Mouse (Mus musculus): Measurements from ENCODE around the gene Gm20390.

Gm20390 gene

DNA sequence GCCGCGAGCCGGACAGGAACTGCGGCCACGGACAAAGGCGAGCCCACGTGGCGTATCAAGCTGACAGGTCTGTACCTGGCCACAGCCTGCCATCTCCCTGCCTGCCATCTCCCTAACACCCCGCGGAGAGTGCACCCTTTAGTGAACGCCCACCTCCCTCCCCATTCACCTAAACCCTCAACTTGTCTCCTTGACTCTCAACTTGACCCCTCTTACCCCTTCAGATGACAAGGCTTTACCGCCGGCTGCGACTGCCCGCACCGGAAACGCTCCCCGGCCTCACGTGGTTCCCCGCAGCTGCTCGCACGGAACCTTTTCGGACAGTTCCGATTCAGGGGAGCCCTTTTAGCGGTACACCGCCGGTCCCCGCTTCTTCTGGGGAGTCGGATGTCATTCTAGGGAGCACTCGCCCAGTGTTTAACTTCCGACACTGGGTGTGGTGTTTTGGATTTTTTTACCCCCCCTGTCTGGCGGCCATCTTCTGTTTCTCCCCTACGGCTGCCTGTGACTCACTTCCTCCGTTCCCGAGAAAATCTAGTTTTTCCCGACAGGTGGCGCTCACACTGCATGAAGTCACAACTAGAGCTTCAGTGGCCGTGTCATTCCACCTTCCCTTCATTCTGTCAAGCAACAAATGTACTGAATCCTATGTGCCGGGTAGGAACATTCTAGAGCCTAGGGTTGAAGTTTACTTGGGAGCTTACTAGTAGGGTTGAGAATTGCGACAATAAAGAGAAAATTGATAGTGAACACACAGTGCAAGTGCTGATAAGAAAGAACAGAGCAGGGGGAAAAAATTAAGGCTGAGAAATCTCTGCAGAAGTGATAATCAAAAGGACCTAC is at the start of gene Gm20390, which contains the start of gene Nme1:
Gene Gm20390 (minus strand): TSS at position 289 of the 843 bp plus-strand sequence.
Gene Nme1 (minus strand): TSS at position 517 of the 843 bp plus-strand sequence.
- DNase-seq (ENCODE audit: low spot score in 2 of 2) = peak; percentile 96 to 97

DNA sequence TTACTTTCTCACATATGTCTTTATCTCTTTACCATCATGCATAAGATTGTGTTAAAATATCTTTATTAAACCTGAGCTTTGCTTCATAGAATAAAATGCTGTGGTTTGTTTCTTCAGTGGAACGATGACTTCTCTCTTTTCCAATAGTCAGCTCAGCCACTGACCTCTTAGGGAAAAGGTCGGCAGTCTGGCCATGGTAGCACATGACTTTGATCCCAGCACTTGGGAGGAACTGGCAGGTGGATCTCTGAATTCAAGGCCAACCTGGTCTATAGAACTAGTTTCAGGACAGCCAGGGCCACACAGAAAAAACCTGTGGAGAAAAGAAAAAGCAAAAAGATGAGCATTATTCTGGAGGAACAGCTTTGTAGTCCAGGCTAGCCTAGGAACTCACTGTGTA is 35.3 kb upstream of the Gm20390 start:
- no peak for DNase-seq (ENCODE audit: low spot score in 2 of 2)

DNA sequence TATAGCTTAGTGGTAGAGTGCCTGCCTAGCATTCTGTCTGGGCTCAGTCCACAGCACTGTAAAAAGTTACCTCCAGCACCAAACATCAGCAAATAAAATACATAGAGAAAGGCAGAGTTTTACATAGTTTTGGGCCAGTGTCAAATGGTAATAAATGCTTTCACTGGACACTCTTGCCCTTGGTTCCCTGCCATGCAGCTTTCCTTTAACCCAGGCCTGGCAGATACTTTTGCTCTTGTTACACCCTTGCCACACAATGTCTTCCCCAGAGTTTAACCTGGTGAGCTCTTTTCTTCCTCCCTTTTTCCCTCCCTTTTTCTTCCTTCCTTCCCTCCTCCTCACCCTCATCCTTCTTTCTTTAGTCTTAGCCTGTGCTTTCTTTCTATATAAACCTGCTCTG is 31.2 kb upstream of the Gm20390 start:
- DNase-seq (ENCODE audit: low spot score in 2 of 2) = no peak

DNA sequence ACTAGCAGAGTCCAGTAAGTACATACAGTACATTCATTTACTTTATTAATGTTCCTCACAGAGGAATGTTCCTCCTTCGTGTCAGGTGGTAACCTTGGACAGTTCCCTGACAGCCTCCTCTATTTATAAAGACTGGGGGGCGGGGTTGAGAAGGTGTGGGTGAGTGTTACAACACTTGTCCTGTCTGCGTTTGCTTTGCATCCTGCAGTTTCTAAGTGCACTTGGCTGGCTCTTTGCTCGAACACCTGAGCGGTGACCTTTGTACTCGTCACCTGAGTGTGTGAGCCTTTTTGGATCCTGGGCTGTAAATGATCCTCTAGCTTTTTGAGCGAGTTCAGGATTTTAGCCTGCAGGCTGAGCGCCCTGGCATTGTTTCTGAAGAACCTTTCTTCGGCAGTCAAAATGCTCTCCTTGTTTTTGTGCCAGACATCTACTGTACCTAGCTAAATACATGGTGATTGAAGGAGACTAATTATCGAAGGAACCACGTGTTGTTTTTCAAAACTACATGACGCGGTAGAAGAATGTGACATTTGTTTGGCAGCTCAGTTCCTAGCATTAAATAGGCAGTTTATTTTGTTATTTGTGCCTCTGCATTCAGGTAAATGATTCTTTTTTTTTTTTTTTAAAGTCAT is 29.2 kb upstream of the Gm20390 start:
- DNase-seq (ENCODE audit: low spot score in 2 of 2) = peak; percentile 35 to 66

- peak; percentile 57 to 80 for DNase-seq (ENCODE audit: low spot score in 2 of 2)
These were observed 28.4 kb upstream of the Gm20390 start for GRCm38 (mm10) chr11:93996306-93997140.

DNA sequence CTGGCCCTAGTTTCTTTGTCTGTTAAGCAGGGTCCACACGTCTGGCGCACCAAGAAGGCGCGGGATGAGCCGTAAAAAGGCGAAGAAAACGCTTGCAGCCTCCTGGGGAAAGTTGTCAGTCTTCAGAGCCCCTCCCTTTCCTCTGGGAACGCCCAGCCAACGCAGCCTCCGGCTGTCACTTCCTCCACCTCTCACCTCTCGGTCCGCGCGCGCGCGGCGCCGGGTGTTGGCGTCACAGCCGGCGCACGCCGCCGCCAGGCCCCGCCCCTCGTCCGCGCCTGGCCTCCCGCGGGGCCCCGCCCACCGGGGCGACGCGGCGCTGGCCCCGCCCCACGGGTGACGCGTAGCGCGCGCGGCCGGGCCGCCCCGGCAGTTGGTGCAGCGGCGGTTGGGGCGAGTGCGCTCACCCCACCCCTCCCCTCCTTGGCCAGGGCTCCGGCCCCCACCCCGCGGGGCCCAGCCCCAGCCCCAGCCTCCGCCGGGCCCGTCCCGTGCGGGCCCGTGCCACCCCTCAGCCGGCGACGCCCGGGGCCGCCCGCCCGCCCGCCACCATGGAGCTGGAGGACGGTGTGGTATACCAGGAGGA is 27.7 kb upstream of the Gm20390 start, which contains the start of gene Spag9:
Gene Spag9 (plus strand): TSS at position 372 of the 586 bp plus-strand sequence.
- peak; percentile 94 to 97 for DNase-seq (ENCODE audit: low spot score in 2 of 2)

GRCm38 (mm10) chr11:93995111-93995719 is 27.1 kb upstream of the Gm20390 start:
- DNase-seq (ENCODE audit: low spot score in 2 of 2) = peak; percentile 74 to 83

- no peak for DNase-seq (ENCODE audit: low spot score in 2 of 2)
These were observed 26.4 kb upstream of the Gm20390 start for GRCm38 (mm10) chr11:93994531-93994930.

GRCm38 (mm10) chr11:93988328-93989062 is 20.4 kb upstream of the Gm20390 start:
- DNase-seq (ENCODE audit: low spot score in 2 of 2) = no peak

DNA sequence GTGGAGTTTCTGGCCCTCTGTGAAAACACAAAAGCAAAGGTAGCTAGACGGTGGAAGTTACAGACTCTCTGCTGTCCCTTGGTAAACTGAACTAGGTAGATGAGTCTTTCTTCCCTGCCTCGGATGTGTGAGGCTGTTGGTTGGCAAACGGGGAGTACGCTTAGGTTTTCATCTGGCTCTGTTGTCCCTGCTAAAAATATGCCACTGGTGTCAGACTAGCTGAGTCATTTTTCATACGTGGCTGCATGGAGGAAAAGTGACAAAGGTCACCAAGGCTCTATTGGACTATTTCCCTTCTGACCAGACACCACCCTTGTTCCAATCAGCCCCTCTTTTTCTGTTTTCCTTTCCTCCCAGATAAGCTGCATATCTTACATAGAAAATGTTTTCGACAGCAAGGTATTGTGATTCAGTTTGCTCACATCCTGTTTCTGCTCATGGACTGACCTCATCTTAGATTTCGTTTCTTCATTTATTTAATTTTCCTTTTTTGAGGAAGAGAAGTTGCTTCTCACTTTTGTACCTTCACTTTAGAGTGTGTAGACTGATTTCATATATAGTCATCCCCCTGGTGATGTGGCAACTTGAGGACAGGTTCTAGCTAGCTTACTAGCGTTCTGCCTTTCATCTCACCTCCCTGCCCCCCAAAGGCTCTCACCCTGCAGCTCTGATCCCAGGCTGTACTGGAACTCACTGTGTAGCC is 19.7 kb upstream of the Gm20390 start:
- no peak for DNase-seq (ENCODE audit: low spot score in 2 of 2)

DNA sequence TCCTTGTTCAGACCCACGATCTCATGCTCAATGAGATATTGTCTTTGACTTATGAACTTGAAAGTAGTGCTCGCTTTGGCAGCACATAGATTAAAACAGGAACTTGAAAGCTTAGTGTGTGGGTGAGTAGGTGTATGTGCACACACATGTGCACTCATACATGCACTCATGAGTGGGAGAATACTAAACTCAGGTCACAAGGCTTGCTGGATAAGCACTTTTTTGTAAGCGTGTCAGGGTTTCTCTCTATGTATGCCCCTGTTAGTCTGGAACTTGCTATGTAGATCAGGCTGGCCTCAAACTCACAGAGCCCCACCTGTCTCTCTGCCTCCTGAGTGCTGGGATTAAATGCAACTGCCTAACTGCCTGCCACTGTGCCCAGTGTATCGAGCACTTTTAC is 18.9 kb upstream of the Gm20390 start:
- DNase-seq (ENCODE audit: low spot score in 2 of 2) = no peak

DNA sequence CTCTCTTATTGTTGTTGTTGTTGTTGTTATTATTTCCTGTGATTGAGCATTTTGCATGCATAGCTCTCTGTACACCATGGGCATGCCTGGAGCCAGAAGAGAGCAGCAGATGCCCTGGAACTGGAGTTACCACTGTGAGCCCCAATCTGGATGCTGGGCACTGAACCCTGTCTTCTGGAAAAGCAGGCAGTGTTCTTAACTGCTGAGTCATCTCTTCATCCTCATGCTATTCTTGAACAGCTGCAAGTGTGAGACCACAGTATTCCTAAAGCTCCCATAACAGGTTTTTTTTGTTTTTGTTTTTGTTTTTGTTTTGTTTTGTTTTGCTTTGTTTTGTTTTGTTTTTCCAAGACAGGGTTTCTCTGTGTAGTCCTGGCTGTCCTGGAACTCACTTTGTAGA is 18.2 kb upstream of the Gm20390 start:
- DNase-seq (ENCODE audit: low spot score in 2 of 2) = no peak

GRCm38 (mm10) chr11:93985265-93985664 is 17.2 kb upstream of the Gm20390 start:
- no peak for DNase-seq (ENCODE audit: low spot score in 2 of 2)

- DNase-seq (ENCODE audit: low spot score in 2 of 2) = no peak
These were observed 16.5 kb upstream of the Gm20390 start for GRCm38 (mm10) chr11:93984619-93985018.

- no peak for DNase-seq (ENCODE audit: low spot score in 2 of 2)
These were observed 11.5 kb upstream of the Gm20390 start for GRCm38 (mm10) chr11:93979502-93980049.

GRCm38 (mm10) chr11:93972951-93973350 is 4.9 kb upstream of the Gm20390 start:
- DNase-seq (ENCODE audit: low spot score in 2 of 2) = no peak

GRCm38 (mm10) chr11:93969799-93970198 is 1.7 kb upstream of the Gm20390 start:
- no peak for DNase-seq (ENCODE audit: low spot score in 2 of 2)

- DNase-seq (ENCODE audit: low spot score in 2 of 2) = no peak
These were observed 1.1 kb upstream of the Gm20390 start for GRCm38 (mm10) chr11:93969171-93969570.

GRCm38 (mm10) chr11:93968848-93969128 is 695 bp upstream of the Gm20390 start:
- DNase-seq (ENCODE audit: low spot score in 2 of 2) = no peak

- no peak for DNase-seq (ENCODE audit: low spot score in 2 of 2)
These were observed 712 bp downstream of the Gm20390 start for GRCm38 (mm10) chr11:93967381-93967780.

Measured in spleen, postnatal 4 days (tissue).